Mouse (Mus musculus): ENCODE measurements around the gene Bfsp1. TPM values are rescaled to one million over a fixed set of nuclear protein-coding genes. Genes with fewer than 3 reads are reported as not detected.

Gene Bfsp1
- 0.47 and 0.89 TPM in 2 replicates for polyA plus RNA-seq (2011; ENCODE audit: insufficient read length, low read depth, missing spikeins)

DNA sequence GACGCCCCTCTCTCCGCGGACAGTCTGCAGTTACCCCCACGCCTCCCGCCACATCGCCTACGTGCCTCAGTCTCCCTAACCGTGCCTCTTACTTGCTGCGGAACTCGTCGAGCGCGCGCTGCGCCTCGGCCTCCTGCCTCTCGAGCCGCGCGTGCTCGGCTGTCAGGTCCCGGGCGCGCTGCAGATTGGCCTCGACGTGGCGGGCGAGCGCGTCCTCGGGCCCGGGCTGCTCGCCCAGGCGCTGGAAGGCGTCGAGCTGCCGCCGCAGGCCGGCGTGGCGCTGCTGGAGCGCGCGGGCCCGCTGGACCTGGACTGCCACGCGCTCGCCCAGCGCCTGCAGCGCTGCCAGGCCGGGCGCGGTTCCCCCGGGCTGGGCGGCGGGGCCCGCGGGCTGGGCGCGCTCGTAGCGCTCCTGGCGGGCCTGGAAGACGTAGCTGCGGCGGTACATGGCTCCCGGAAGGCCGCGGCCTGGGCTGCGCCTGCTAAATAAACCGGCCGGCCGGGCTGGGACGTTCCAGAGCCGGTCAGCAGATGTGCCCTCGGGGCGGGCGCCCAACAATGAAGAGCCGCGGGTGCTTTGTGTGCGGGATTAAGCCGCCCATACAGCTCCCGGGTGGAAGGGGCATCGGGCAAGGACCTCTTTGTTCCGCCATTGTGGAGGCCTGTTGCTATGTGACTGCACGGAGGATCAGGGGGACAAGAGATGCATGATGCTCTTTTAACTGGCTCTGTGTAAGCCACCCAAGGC lies at the start of gene Bfsp1:
TSS of gene Bfsp1 (minus strand) at position 690 of the 748 bp plus-strand sequence.
- H3K4me3 ChIP-seq (ENCODE audit: insufficient read depth, low read length) = 0 out of 2 replicates have a peak within 1 kb of the TSS, but pooled peaks have one; percentile 9
- TF ChIP-seq CTCF (IDR thresholded peaks at IDR 0.05; ENCODE audit: borderline replicate concordance, insufficient read depth, low read length) = no peak
- no peak for TF ChIP-seq POLR2A (IDR thresholded peaks at IDR 0.05; ENCODE audit: low read depth, low read length)
- H3K4me1 ChIP-seq (ENCODE audit: control insufficient read depth, insufficient read depth, low read length) = 0 out of 2 replicates have a peak, but pooled peaks cover 2% of the 10 kb centered on the region
- no peak within 1 kb of the TSS for H3K27ac ChIP-seq (ENCODE audit: insufficient read depth, low read length)

DNA sequence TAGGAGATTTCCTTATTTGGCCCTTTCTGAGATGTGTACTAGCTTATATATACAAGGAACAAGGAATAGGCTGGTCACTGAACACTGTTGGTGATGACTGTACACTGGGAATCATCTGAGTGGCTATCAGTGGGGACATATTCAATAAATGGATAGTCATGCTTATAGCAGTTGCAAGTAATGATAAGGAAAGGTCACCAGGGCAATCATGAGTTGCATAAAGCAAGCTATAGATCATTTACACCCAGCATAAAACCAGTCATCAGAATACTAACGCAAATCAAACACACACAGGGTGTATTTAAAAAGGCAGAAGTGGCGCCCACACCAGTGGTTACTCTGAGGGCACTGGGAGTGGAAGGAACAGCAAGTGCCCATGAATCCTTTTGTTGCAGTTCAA lies 49.2 kb upstream of the Bfsp1 start:
- no peak overlapping the region for H3K27ac ChIP-seq (ENCODE audit: insufficient read depth, low read length)
- no peak for TF ChIP-seq POLR2A (IDR thresholded peaks at IDR 0.05; ENCODE audit: low read depth, low read length)
- no peak for TF ChIP-seq CTCF (IDR thresholded peaks at IDR 0.05; ENCODE audit: borderline replicate concordance, insufficient read depth, low read length)
- H3K4me3 ChIP-seq (ENCODE audit: insufficient read depth, low read length) = no peak overlapping the region
- no peaks in the 10 kb centered on the region for H3K4me1 ChIP-seq (ENCODE audit: control insufficient read depth, insufficient read depth, low read length)

DNA sequence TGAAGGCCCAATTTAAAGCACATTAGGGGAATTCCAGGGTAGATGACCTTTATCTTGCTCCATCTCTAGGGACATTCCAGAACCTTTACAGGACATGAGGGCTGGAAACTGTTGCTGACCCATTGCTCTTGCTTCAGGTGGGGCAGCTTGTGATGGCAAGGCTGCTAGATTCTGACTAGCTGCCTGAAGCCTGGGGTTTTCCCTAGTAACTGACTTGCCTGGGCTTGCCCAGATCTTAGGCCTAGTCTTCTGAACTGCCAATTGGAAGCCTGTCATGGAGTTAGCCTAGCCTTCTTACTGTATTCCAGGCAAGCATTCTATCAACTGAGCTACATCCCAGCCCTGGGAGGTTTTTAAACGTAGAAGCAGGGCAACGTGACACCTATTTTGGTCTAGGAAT lies 46.3 kb upstream of the Bfsp1 start:
- Histone ChIP-seq H3K4me1 (ENCODE audit: control insufficient read depth, insufficient read depth, low read length) (peaks cover 8% of the 10 kb centered on the region; the same call in 1 of the 2 replicates), H3K27ac (ENCODE audit: insufficient read depth, low read length) (no peak overlapping the region), H3K4me3 (ENCODE audit: insufficient read depth, low read length) (no peak overlapping the region)
- no peak for TF ChIP-seq POLR2A (IDR thresholded peaks at IDR 0.05; ENCODE audit: low read depth, low read length)
- TF ChIP-seq CTCF (IDR thresholded peaks at IDR 0.05; ENCODE audit: borderline replicate concordance, insufficient read depth, low read length) = no peak

DNA sequence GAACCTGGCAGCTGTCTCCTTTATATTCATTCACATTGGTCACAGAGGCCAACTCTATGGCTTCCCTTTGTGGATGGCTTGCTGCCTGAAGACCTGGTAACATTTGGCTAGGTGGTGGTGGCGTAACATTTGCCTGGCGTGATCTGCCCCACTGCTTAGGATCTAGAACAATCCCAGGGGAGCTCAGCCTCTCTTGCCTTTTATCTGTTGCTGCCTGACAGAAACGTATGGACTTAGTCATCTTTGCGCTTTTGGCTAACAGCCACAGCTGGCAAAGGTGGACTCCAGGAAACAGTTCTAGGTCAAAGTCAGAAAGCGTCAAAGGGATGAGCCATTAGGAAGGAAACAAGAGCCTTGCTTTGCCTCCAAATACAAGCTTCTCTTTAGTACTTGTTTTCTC lies 41.9 kb upstream of the Bfsp1 start:
- Histone ChIP-seq H3K27ac (ENCODE audit: insufficient read depth, low read length) (peak overlapping the region; percentile 42), H3K4me3 (ENCODE audit: insufficient read depth, low read length) (no peak overlapping the region), H3K4me1 (ENCODE audit: control insufficient read depth, insufficient read depth, low read length) (peaks cover 12% of the 10 kb centered on the region)
- TF ChIP-seq CTCF (IDR thresholded peaks at IDR 0.05; ENCODE audit: borderline replicate concordance, insufficient read depth, low read length) = no peak
- no peak for TF ChIP-seq POLR2A (IDR thresholded peaks at IDR 0.05; ENCODE audit: low read depth, low read length)

DNA sequence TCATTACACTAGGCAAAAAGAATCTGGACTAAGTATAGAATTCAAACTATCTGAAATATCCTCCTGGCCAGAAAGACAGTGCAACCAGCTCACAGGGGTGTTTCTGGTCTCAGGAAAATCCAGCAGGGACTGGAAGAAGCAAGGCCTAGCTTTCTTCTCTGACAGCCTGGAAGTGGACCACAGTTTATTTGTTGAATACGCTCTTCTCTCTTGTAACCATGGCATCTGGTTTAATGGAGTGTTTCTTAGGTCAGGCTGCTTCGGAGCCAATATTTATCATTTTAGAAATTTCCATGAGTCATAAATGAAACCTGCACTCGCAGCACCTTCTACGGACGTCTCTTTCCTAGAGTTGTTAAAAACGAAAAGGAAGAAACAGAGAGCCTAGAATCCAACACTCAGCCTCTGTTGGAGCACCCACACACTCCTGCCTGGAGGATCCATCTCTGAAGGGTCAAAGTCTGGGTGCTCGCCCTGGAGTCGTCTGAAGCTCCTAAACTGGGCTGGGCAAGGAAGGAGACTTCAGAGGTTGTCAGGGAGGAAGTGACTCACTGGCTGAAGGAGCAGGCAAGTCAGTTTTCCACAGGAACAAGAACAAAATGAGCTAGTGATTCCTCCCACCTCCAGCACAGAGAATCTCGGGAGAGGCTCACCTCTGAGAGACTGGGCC lies 40.5 kb upstream of the Bfsp1 start:
- H3K4me1 ChIP-seq (ENCODE audit: control insufficient read depth, insufficient read depth, low read length) = peaks cover 12% of the 10 kb centered on the region
- H3K4me3 ChIP-seq (ENCODE audit: insufficient read depth, low read length) = no peak overlapping the region
- TF ChIP-seq CTCF (IDR thresholded peaks at IDR 0.05; ENCODE audit: borderline replicate concordance, insufficient read depth, low read length) (no peak), POLR2A (IDR thresholded peaks at IDR 0.05; ENCODE audit: low read depth, low read length) (0 out of 2 replicates have a peak, but pooled peaks have one; percentile 15)
- peak overlapping the region; percentile 75 for H3K27ac ChIP-seq (ENCODE audit: insufficient read depth, low read length)

DNA sequence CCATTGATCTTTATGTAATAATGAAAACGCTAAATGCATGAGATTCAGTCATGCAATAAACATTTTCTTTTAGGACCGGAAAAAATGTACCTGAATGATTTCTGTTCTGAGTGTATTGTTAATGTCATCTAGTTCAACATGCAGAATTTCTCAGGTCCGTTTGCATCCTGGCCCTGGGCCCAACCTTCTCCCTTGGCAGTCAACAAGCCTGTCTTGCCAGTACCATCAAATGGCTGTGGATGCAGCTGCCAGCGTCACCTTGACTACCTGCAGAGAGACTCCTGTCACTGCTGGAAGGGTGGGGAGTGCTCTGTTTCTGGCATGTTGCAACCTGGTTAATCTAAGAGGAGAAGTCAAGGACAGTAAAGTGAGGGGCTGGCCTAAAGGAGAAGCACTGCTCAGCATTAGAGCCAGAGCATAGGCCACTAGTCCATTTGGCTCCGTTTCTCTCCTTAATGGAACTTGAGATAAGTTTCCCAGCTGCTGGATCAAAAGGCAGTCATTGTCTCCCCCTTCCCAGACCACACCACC lies 37.9 kb upstream of the Bfsp1 start:
- no peak overlapping the region for H3K27ac ChIP-seq (ENCODE audit: insufficient read depth, low read length)
- H3K4me3 ChIP-seq (ENCODE audit: insufficient read depth, low read length) = no peak overlapping the region
- TF ChIP-seq POLR2A (IDR thresholded peaks at IDR 0.05; ENCODE audit: low read depth, low read length) = no peak
- TF ChIP-seq CTCF (IDR thresholded peaks at IDR 0.05; ENCODE audit: borderline replicate concordance, insufficient read depth, low read length) = no peak
- peaks cover 12% of the 10 kb centered on the region for H3K4me1 ChIP-seq (ENCODE audit: control insufficient read depth, insufficient read depth, low read length)

DNA sequence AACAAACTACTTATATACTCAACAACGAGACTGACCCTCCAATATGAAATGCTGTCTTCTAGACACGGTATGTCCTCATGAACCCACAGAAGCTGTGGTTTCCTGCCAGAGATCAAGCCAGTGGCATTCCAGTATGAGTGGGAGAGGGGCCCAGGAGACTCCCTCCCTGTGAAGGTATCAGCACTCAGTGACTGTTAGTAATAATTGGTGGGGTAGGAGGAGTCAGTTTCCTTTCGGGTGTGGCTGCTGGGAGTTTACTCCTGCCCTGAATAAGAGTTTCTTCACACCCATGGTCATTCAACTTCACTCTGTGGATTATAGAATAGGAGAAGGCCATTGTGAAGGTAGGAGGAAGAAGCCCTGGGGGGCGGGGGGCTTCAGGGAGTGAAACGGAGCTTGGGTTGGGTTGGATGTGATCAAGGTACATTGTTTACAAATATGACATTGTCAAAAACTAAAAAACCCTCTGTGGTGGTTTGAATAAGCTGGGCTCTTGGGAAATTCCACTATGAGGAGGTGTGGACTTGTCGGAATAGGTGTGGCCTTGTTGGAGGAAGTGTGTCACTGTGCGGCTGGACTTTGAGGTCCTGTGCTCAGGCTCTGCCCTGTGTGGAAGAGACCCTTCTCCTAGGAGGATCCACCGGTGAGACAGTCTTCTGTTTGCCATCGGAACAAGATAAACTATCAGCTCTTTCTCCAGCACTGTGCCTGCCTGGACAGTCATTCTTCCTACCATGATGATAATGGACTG lies 36.7 kb upstream of the Bfsp1 start:
- no peak overlapping the region for H3K4me3 ChIP-seq (ENCODE audit: insufficient read depth, low read length)
- TF ChIP-seq CTCF (IDR thresholded peaks at IDR 0.05; ENCODE audit: borderline replicate concordance, insufficient read depth, low read length) (no peak), POLR2A (IDR thresholded peaks at IDR 0.05; ENCODE audit: low read depth, low read length) (no peak)
- H3K27ac ChIP-seq (ENCODE audit: insufficient read depth, low read length) = no peak overlapping the region
- peaks cover 9% of the 10 kb centered on the region for H3K4me1 ChIP-seq (ENCODE audit: control insufficient read depth, insufficient read depth, low read length)

DNA sequence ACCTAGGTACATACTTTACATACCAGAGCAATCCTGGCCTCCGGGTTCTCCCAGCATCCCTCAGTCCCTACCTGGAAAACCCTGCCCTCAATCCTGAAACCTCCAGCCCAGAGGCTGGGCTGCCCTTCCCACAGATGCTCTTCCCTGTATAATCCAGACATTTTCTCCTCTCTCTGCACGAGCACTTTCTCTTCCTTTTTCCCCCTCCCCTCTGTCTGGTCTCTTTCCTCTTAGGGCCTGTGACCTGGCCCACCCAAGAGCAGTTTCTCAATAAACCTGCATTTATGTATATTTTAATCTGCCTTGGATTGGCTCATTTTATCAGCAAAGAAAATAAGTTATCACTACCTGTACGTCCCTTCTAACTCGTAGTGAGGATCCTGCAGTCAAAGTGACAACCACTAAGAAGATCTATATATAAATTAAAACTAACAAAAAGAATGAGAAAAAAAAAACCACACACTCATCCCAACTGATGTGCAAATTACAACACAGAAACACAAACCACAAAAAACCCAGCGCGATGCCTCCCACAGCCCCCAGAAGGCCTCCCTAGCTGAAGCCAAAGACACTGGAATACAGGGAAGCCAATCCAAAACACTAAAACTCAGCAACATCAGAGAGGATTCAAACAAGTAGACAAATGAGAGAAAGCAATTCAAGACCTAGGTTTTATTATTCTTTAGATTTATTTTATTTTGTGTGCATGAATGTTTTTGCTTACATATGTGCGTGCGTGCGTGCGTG lies 28.5 kb upstream of the Bfsp1 start:
- TF ChIP-seq CTCF (IDR thresholded peaks at IDR 0.05; ENCODE audit: borderline replicate concordance, insufficient read depth, low read length) = no peak
- no peak for TF ChIP-seq POLR2A (IDR thresholded peaks at IDR 0.05; ENCODE audit: low read depth, low read length)
- H3K27ac ChIP-seq (ENCODE audit: insufficient read depth, low read length) = no peak overlapping the region
- no peak overlapping the region for H3K4me3 ChIP-seq (ENCODE audit: insufficient read depth, low read length)
- no peaks in the 10 kb centered on the region for H3K4me1 ChIP-seq (ENCODE audit: control insufficient read depth, insufficient read depth, low read length)
